Mouse (Mus musculus) heart, embryonic 10.5 days (tissue): ENCODE results near the gene Epn3. TPM values are rescaled to one million over a fixed set of nuclear protein-coding genes. Genes with fewer than 3 reads are reported as not detected.
A peak's percentile ranks its signal among the peaks of the same experiment; 100 is the strongest.

Experiments
- DNase-seq: peaks from one replicate; pipeline ENCODE4 v3.0.0-alpha.2; 2017; ENCODE audit warnings: low spot score
- H3K27ac ChIP-seq: fragments of 300-500 bp; sonication (generic); 2 replicates; pipeline ENCODE4 v1.5.1; 2016; ENCODE audit warnings: mild to moderate bottlenecking
- H3K27me3 ChIP-seq: fragments of 300-500 bp; sonication (generic); 2 replicates; pipeline ENCODE4 v1.6.1; 2016; ENCODE audit warnings: mild to moderate bottlenecking; ENCODE audit not compliant: poor library complexity, insufficient read depth, severe bottlenecking
- H3K36me3 ChIP-seq: fragments of 300-500 bp; sonication (generic); 2 replicates; pipeline ENCODE4 v1.6.1; 2016; ENCODE audit warnings: mild to moderate bottlenecking, moderate library complexity
- H3K4me1 ChIP-seq: fragments of 300-500 bp; sonication (generic); 2 replicates; pipeline ENCODE4 v1.6.1; 2016; ENCODE audit warnings: mild to moderate bottlenecking
- H3K4me3 ChIP-seq: fragments of 300-500 bp; sonication (generic); 2 replicates; pipeline ENCODE4 v1.5.1; 2016; ENCODE audit warnings: mild to moderate bottlenecking, moderate library complexity
- H3K9me3 ChIP-seq: fragments of 300-500 bp; sonication (generic); 2 replicates; pipeline ENCODE4 v1.6.1; 2016; ENCODE audit warnings: mild to moderate bottlenecking, moderate library complexity
- WGBS: fragments of 180-500 bp; shearing (Covaris S2); methylation state at CpG from one replicate; pipeline ENCODE4 v1.1.7; 2016; 5-methylcytosine and 5-hydroxymethylcytosine counted together
- polyA plus RNA-seq: library from polyadenylated mRNA; unstranded; fragments of >200 nt; fragmentation: Nextera tagmentation; extraction: Ambion mirVana; gene quantifications from 2 replicates; pipeline ENCODE4 v1.2.1, GENCODE M21; 2016

The Epn3 gene
- polyA plus RNA-seq, 1 experiment from 2014 or later, result 7.7 TPM

DNA sequence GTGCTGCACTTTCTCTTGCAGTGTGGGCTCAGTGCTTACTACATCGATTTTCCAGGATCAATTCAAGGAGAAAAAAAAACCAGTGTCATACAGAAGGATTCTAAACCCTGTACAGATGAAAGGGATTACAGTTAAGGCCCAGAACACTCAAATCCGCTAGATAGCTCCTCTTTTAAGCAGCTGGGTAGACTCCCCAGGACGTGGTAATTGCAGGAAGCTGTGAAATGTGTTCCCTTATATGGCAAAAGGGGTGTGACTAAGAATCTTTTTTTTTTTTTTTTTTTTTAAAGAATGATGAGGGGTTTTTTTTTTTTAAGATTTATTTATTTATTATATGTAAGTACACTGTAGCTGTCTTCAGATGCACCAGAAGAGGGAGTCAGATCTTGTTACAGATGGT, 29.1 kb upstream of the Epn3 start:
- no peak overlapping the region for H3K4me3 ChIP-seq
- H3K27me3 ChIP-seq, result no peaks in the 10 kb centered on the region
- DNase-seq, result no peak
- WGBS, result 55% methylated on average over 3 of the region's 3 CpGs
- peaks cover 28% of the 10 kb centered on the region for H3K4me1 ChIP-seq
- no peaks in the 10 kb centered on the region for H3K36me3 ChIP-seq
- H3K9me3 ChIP-seq, result no peaks in the 10 kb centered on the region
- H3K27ac ChIP-seq, result no peak overlapping the region

GRCm38 (mm10) chr11:94526171-94526879, 26.6 kb upstream of the Epn3 start:
- no peaks in the 10 kb centered on the region for H3K36me3 ChIP-seq
- H3K4me1 ChIP-seq, result peaks cover 42% of the 10 kb centered on the region
- no peaks in the 10 kb centered on the region for H3K9me3 ChIP-seq
- no peaks in the 10 kb centered on the region for H3K27me3 ChIP-seq
- H3K27ac ChIP-seq, result no peak overlapping the region
- no peak overlapping the region for H3K4me3 ChIP-seq
- WGBS, result 56% methylated on average over 9 of the region's 9 CpGs
- no peak for DNase-seq

DNA sequence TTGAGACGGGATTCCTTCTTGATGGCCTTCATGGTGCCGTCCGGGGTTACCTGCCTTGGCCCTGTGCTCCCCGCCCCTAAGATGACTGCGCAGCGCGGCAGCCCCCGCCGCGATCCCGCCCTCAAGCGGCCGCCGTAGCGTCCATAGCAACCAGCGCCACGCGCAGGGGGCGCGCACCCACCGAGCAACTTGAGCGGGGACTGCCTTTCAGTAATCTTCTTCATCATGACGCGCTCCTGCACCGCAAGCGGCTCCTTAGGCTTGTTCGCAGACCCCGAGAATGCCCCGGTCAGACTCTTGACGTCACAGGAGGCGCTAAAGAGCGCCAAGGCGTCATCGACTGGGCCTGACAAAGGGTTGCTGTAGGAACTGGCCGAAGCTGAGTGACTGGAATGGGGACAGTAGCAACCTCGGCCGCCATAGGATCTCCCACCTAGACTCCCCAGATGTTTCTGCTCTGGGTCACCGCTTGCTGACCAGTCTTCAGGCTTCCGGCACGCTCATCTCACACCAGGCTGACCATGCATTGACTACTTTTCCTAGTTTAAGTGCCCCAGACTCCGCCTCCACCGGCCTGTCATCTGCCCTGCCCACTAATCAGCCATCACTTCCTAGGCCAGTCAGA, 21.6 kb upstream of the Epn3 start, which contains the start of gene Mycbpap:
Gene Mycbpap (minus strand): TSS at position 524 of the 625 bp plus-strand sequence.
- H3K9me3 ChIP-seq, result no peaks in the 10 kb centered on the region
- H3K36me3 ChIP-seq, result no peaks in the 10 kb centered on the region
- peak; percentile 90 for DNase-seq
- H3K4me3 ChIP-seq, result peak within 1 kb of the TSS; percentile 73
- under 1% methylated on average over 42 of the region's 42 CpGs for WGBS
- peak within 1 kb of the TSS; percentile 91 for H3K27ac ChIP-seq
- peaks cover 58% of the 10 kb centered on the region for H3K4me1 ChIP-seq
- H3K27me3 ChIP-seq, result no peaks in the 10 kb centered on the region

GRCm38 (mm10) chr11:94513452-94513851, 13.7 kb upstream of the Epn3 start:
- H3K36me3 ChIP-seq, result peaks cover 17% of the 10 kb centered on the region; the same call in 1 of the 2 replicates
- no peak overlapping the region for H3K4me3 ChIP-seq
- 48% methylated on average over 9 of the region's 9 CpGs for WGBS
- DNase-seq, result no peak
- H3K27me3 ChIP-seq, result no peaks in the 10 kb centered on the region
- H3K9me3 ChIP-seq, result no peaks in the 10 kb centered on the region
- H3K27ac ChIP-seq, result no peak overlapping the region
- peaks cover 19% of the 10 kb centered on the region; the same call in 1 of the 2 replicates for H3K4me1 ChIP-seq

DNA sequence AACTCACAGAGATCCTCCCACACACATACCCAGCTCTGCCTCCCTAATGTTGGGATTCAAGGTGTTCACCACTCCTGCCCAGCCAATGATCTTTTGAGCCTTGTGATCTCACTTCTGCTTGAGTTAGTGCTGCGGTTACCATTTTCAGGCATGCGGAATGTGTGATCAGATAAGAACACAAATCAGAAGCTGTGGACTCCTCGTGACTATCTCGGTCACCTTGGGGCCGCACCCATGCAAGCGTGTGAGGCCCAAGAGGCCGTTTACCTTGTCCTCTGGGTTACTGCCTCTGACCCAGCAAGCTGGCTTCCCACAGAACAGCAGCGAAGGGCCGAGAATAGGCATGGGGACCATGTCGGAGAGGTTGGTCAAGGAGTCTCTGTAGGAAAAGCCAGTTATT, 9.2 kb upstream of the Epn3 start:
- Histone ChIP-seq H3K4me3 (no peak overlapping the region), H3K9me3 (no peaks in the 10 kb centered on the region), H3K27me3 (peaks cover 5% of the 10 kb centered on the region), H3K36me3 (peaks cover 17% of the 10 kb centered on the region; the same call in 1 of the 2 replicates), H3K4me1 (peaks cover 18% of the 10 kb centered on the region; the same call in 1 of the 2 replicates), H3K27ac (no peak overlapping the region)
- WGBS, result 74% methylated on average over 10 of the region's 10 CpGs
- DNase-seq, result no peak

DNA sequence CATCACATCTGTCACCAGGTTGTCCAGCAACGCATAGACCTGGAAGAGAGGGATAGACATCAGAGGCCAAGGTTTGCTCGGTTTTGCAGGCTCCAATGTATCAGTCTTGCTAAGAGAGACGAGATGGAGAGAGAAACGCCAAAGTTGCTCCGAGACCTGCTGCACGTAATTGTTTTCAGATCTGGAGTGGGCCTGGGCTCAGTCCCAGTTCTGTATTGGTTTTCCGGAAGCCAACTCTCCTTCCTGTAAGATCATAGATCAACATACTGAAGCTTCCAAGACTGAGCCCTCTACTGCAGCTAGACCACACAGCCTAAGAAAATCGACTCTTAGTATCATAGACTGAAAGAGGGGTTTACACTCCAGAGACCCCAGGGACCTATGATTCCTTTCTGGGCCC, 1.7 kb upstream of the Epn3 start:
- 71% methylated on average over 8 of the region's 8 CpGs for WGBS
- peaks cover 50% of the 10 kb centered on the region for H3K4me1 ChIP-seq
- H3K9me3 ChIP-seq, result no peaks in the 10 kb centered on the region
- no peak for DNase-seq
- peaks cover 56% of the 10 kb centered on the region for H3K27me3 ChIP-seq
- H3K4me3 ChIP-seq, result no peak overlapping the region
- peaks cover under 1% of the 10 kb centered on the region; the same call in 1 of the 2 replicates for H3K36me3 ChIP-seq
- H3K27ac ChIP-seq, result no peak overlapping the region

DNA sequence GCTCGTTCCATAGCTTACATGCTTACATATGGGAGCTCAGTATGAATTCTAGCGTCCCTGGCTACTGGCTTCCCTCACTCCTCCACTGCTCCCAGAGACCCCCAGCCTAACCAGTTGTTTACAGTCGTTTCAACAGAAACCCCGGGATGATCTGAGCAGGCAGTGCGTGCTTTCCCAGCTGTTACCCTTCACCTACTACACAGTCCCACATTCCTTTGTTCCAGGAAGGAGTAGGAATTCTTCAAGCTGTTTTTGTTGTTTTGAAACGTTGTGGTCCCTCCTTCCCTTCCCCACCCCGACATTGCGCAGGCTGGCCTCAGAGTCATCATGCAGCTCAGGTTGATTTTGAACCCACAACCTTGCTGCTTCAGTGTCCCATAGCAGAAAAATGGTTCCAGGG, 588 bp upstream of the Epn3 start:
- Histone ChIP-seq H3K36me3 (peaks cover 7% of the 10 kb centered on the region; the same call in 1 of the 2 replicates), H3K27ac (peak overlapping the region; percentile 92), H3K4me3 (peak overlapping the region; percentile 68), H3K27me3 (peaks cover 59% of the 10 kb centered on the region), H3K9me3 (no peaks in the 10 kb centered on the region), H3K4me1 (peaks cover 61% of the 10 kb centered on the region)
- 21% methylated on average over 8 of the region's 8 CpGs for WGBS
- DNase-seq, result no peak

GRCm38 (mm10) chr11:94499035-94499434, 739 bp downstream of the Epn3 start:
- H3K27ac ChIP-seq, result peak overlapping the region; percentile 92
- H3K4me3 ChIP-seq, result peak overlapping the region; percentile 68

GRCm38 (mm10) chr11:94498093-94498996, 1.4 kb downstream of the Epn3 start:
- H3K9me3 ChIP-seq, result no peaks in the 10 kb centered on the region
- H3K4me1 ChIP-seq, result peaks cover 71% of the 10 kb centered on the region
- peaks cover 74% of the 10 kb centered on the region for H3K27me3 ChIP-seq
- H3K27ac ChIP-seq, result peak overlapping the region; percentile 92
- 24% methylated on average over 19 of the region's 19 CpGs for WGBS
- H3K36me3 ChIP-seq, result peaks cover 14% of the 10 kb centered on the region; the same call in 1 of the 2 replicates
- DNase-seq, result no peak
- H3K4me3 ChIP-seq, result peak overlapping the region; percentile 68

More at GRCm38 (mm10) chr11:94499035-94499434, 739 bp downstream of the Epn3 start:
- Histone ChIP-seq H3K9me3 (no peaks in the 10 kb centered on the region), H3K4me1 (peaks cover 71% of the 10 kb centered on the region), H3K27me3 (peaks cover 69% of the 10 kb centered on the region), H3K36me3 (peaks cover 8% of the 10 kb centered on the region; the same call in 1 of the 2 replicates)
- no peak for DNase-seq
- WGBS, result 13% methylated on average over 2 of the region's 2 CpGs

- peaks cover 71% of the 10 kb centered on the region for H3K4me1 ChIP-seq
- H3K4me3 ChIP-seq, result no peak overlapping the region
- peaks cover 29% of the 10 kb centered on the region for H3K36me3 ChIP-seq
- H3K9me3 ChIP-seq, result no peaks in the 10 kb centered on the region
- peaks cover 82% of the 10 kb centered on the region for H3K27me3 ChIP-seq
- DNase-seq, result no peak
- H3K27ac ChIP-seq, result peak overlapping the region; percentile 74
- 42% methylated on average over 3 of the region's 3 CpGs for WGBS
Measured at GRCm38 (mm10) chr11:94495415-94495814, 4.4 kb downstream of the Epn3 start.

DNA sequence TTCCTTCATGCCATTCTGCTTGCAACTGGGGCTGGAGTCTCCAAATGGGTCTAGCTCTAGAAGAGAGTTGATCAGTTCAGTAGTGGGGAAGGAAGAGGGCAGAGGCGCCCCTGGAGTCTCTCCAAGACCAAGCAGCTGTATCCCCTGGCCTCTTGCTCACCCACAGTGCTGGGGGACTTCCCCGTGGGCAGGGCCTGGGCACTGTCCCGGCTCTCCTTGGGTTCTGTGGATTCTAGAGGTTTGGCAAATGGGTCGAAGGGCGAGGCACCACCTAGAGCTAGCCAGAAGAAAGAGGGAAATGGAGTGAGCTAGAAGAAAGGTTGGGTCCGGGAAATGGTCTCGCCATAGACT, 8.1 kb downstream of the Epn3 start:
- Histone ChIP-seq H3K4me3 (peak overlapping the region; percentile 65), H3K27me3 (peaks cover 85% of the 10 kb centered on the region), H3K9me3 (no peaks in the 10 kb centered on the region), H3K4me1 (peaks cover 41% of the 10 kb centered on the region), H3K27ac (no peak overlapping the region; the same call in 1 of the 2 replicates), H3K36me3 (peaks cover 29% of the 10 kb centered on the region)
- 52% methylated on average over 7 of the region's 7 CpGs for WGBS
- DNase-seq, result no peak

DNA sequence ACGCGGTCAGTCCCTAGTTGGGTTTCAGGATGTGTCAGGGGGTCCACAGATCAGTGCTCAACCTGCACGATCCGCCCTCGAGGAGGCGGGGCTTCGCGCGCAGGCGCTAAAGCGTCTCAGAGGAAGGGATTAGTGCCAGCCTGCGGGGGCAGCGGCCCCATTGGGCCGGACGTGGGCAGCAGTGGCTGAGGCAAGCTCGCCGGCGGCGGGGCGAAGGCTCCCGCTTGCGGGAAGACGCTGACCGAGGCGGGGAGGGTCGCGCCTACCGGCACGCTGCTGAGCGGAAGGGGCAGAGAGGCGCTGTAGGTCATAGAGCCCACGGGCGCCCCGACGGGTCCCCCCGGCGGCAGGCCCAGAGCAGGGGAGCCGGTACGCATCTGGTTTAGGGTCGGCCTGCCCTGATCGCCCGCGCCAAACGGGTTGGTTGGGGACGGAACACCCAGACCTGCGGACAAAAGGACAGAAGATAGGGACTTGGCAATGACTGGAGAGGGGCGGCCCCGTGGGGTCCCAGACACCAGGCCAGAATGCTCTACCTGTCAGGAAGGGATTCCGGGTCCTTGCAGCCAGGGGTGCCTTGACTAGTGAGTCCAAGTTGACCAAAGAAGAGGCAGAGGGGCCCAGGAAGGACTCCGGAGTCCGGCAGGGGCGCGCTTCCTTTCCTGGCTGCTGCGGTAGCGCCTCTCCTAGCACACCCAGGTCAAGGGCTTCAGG, 8.6 kb downstream of the Epn3 start:
- WGBS, result 4% methylated on average over 55 of the region's 55 CpGs
- Histone ChIP-seq H3K9me3 (no peaks in the 10 kb centered on the region), H3K27ac (peak overlapping the region; percentile 84), H3K36me3 (peaks cover 25% of the 10 kb centered on the region), H3K4me1 (peaks cover 37% of the 10 kb centered on the region), H3K4me3 (peak overlapping the region; percentile 65), H3K27me3 (peaks cover 83% of the 10 kb centered on the region)
- DNase-seq, result no peak
